Mouse (Mus musculus): Measurements from ENCODE around the gene Syngr2. TPM values are rescaled to one million over a fixed set of nuclear protein-coding genes. Genes with fewer than 3 reads are reported as not detected.
A peak's percentile ranks its signal among the peaks of the same experiment; 100 is the strongest.

The Syngr2 gene
- polyA plus RNA-seq, 1 experiment from 2014 or later = 24.4 TPM

DNA sequence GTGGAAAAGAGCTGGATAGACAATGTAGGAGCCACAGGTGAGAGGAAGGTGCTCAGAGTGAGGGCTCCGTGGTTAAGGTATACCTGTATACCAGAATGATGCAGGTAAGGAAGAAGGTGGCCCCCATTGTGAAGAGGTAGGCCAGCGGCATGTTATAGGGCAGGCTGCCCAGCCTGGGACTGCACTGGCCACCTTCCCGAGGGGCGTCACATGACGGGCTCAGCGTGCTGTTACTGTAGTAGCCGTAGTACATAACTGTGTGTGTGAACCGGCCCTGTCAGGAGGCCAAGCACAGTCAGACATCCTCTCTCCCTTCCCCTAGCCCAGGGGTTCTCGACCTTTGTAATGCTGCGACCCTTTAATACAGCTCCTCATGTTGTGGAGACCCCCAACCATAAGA is 34.5 kb upstream of the Syngr2 start:
- WGBS = 94% methylated on average over 10 of the region's 10 CpGs
- Histone ChIP-seq H3K27me3 (peaks cover 2% of the 10 kb centered on the region), H3K4me3 (no peak overlapping the region), H3K4me1 (peaks cover 18% of the 10 kb centered on the region), H3K27ac (no peak overlapping the region), H3K36me3 (peaks cover 3% of the 10 kb centered on the region; the same call in 1 of the 2 replicates), H3K9me3 (replicated peaks) (no peaks in the 10 kb centered on the region), H3K9ac (no peak overlapping the region), H3K4me2 (replicated peaks) (no peak overlapping the region)
- ATAC-seq (ENCODE audit: low FRiP score) = no peak

GRCm38 (mm10) chr11:117775540-117775939 is 33.9 kb upstream of the Syngr2 start:
- no peak overlapping the region for H3K27ac ChIP-seq
- 96% methylated on average over 13 of the region's 13 CpGs for WGBS

DNA sequence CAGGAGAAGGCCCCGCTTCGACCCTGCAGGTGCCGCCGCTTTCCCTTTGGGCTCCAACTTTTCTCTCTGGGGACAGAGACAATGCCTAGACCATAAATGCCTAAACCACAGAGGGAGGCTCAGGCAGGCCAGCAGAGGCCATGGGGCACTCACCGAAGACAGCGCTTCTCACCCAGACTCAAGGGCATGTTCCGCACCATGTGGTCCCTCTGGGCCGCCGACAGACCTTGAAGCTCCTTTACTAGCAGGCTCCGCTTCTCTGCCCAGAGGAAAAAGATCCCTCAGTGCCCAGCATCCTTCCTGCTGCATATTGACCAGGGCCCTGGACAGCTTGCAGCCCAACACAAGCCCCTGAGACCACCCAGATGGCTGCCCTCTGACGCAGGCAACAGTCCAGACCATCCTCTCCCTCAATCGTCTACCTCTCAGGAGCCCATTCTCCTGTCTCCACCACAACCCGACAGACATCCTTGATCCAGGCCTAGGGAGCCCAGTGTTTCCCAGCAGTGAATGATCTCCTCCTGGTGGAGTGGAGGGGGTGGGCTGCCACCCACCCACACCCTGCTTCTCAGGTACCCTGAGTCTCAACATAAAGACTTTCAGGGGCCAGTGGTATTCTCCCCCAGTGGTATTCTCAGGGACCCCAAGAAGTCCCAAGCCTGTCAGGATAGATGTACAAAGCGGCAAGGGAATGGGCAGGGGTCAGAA is 33.2 kb upstream of the Syngr2 start:
- no peak overlapping the region for H3K4me3 ChIP-seq
- H3K4me1 ChIP-seq = peaks cover 30% of the 10 kb centered on the region
- WGBS = 92% methylated on average over 14 of the region's 14 CpGs
- no peak overlapping the region for H3K9ac ChIP-seq
- ATAC-seq (ENCODE audit: low FRiP score) = no peak
- H3K9me3 ChIP-seq (replicated peaks) = no peaks in the 10 kb centered on the region
- H3K27me3 ChIP-seq = peaks cover 15% of the 10 kb centered on the region
- no peak overlapping the region for H3K27ac ChIP-seq
- peaks cover 2% of the 10 kb centered on the region; the same call in 1 of the 2 replicates for H3K36me3 ChIP-seq
- H3K4me2 ChIP-seq (replicated peaks) = no peak overlapping the region

More at GRCm38 (mm10) chr11:117775540-117775939, 33.9 kb upstream of the Syngr2 start:
- no peak for ATAC-seq (ENCODE audit: low FRiP score)
- no peak overlapping the region for H3K4me2 ChIP-seq (replicated peaks)
- H3K36me3 ChIP-seq = peaks cover 3% of the 10 kb centered on the region; the same call in 1 of the 2 replicates
- peaks cover 23% of the 10 kb centered on the region for H3K4me1 ChIP-seq
- peaks cover 8% of the 10 kb centered on the region for H3K27me3 ChIP-seq
- no peak overlapping the region for H3K4me3 ChIP-seq
- H3K9me3 ChIP-seq (replicated peaks) = no peaks in the 10 kb centered on the region
- H3K9ac ChIP-seq = no peak overlapping the region

DNA sequence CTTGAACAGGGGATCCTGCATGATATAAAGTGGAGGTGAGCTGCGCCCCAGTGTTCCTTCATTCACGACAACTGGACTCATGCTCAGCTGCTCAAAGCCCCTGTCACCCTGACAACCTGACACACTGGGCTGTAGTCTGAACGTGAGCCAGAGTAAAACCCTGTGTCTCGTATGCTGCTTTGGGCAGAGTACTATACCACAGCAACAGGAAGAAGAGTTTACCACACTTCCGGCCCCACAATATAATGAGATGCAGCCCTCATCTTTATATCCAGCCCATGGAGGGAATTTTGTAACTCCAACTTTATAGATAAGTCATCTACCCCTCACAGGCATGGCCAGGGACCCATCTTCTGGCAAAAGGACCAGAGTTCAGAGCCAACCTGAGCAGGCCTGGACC is 32.4 kb upstream of the Syngr2 start:
- Histone ChIP-seq H3K36me3 (no peaks in the 10 kb centered on the region), H3K4me1 (peaks cover 38% of the 10 kb centered on the region), H3K27ac (no peak overlapping the region), H3K4me2 (replicated peaks) (no peak overlapping the region), H3K27me3 (peaks cover 24% of the 10 kb centered on the region), H3K9ac (no peak overlapping the region), H3K4me3 (no peak overlapping the region), H3K9me3 (replicated peaks) (no peaks in the 10 kb centered on the region)
- ATAC-seq (ENCODE audit: low FRiP score) = no peak
- WGBS = 92% methylated on average over 5 of the region's 5 CpGs

DNA sequence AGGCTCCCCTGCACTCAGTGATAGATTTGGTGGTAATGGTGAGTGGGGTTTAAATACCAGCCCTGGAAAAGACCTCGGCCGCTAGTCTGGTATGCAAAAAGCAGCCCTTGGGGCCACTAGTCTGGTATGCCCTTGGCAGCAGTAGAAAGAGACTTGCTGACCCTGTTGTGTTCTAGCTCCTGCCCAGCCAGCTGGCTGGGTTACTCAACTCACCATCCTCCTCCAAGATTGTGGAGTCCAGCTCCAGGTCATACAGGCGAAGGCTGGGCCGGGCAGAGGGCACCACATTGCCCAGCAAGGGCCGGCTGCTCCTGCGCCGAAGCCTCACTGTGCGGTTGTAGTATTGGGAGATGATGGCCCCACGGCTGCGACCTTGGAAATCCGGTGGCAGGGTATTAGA is 31.4 kb upstream of the Syngr2 start:
- H3K4me3 ChIP-seq = no peak overlapping the region
- ATAC-seq (ENCODE audit: low FRiP score) = no peak
- H3K9ac ChIP-seq = no peak overlapping the region
- H3K27ac ChIP-seq = no peak overlapping the region
- H3K4me2 ChIP-seq (replicated peaks) = no peak overlapping the region
- no peaks in the 10 kb centered on the region for H3K9me3 ChIP-seq (replicated peaks)
- H3K4me1 ChIP-seq = peaks cover 45% of the 10 kb centered on the region
- 96% methylated on average over 11 of the region's 11 CpGs for WGBS
- no peaks in the 10 kb centered on the region for H3K36me3 ChIP-seq
- peaks cover 33% of the 10 kb centered on the region for H3K27me3 ChIP-seq

GRCm38 (mm10) chr11:117778851-117779433 is 30.5 kb upstream of the Syngr2 start:
- Histone ChIP-seq H3K27me3 (peaks cover 40% of the 10 kb centered on the region), H3K27ac (peak overlapping the region; percentile 74), H3K4me1 (peaks cover 53% of the 10 kb centered on the region), H3K9me3 (replicated peaks) (no peaks in the 10 kb centered on the region), H3K4me2 (replicated peaks) (peak overlapping the region; percentile 62), H3K36me3 (no peaks in the 10 kb centered on the region), H3K4me3 (peak overlapping the region; percentile 25; the same call in 1 of the 2 replicates), H3K9ac (0 out of 2 replicates have a peak overlapping the region, but pooled peaks have one; percentile 39)
- no peak for ATAC-seq (ENCODE audit: low FRiP score)
- 59% methylated on average over 12 of the region's 12 CpGs for WGBS

DNA sequence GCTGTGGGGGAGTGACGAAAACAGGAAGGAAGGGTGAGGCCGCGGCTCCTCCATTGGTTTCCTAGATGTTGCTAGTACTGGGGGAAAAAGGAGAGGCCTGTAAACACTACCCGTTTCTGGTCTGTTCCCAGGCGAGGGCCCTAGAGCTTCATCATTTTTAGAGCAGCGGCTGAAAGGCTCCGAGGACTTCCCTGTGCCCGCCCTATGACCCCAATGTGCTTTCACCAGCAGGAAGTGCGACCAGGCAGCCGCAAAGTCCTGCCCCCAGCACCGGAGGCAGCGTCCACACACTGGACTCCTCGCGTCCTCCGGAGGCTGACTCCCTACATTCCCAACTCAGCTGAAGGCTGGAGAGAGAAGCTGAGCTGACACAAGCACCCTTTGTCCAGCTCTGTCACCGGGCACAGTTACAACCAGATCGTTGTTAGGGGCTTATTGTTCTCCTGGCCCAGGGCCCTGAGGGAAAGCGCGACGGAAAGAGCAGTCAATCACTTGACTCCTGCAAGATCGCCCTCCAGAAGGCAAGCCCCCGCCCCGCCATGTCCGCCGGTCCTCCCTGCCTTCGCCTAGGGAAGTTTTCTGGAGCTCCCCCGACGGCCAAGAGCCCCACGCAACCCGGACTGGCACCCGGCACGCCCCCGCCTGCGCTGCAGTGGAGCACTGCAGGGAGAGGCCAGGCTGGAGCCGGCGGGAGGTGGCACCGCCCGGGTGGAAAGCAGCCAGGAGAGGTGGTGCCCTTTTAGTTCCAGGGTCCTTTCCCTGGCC is 29.9 kb upstream of the Syngr2 start:
- Histone ChIP-seq H3K36me3 (no peaks in the 10 kb centered on the region), H3K9ac (peak overlapping the region; percentile 39), H3K27ac (peak overlapping the region; percentile 74), H3K4me2 (replicated peaks) (peak overlapping the region; percentile 62), H3K4me1 (peaks cover 53% of the 10 kb centered on the region), H3K4me3 (peak overlapping the region; percentile 25), H3K9me3 (replicated peaks) (no peaks in the 10 kb centered on the region), H3K27me3 (peaks cover 47% of the 10 kb centered on the region)
- 3% methylated on average over 38 of the region's 38 CpGs for WGBS
- peak; percentile 67 for ATAC-seq (ENCODE audit: low FRiP score)

GRCm38 (mm10) chr11:117780199-117780515 is 29.3 kb upstream of the Syngr2 start:
- no peak for ATAC-seq (ENCODE audit: low FRiP score)
- Histone ChIP-seq H3K36me3 (no peaks in the 10 kb centered on the region), H3K4me1 (peaks cover 53% of the 10 kb centered on the region), H3K4me3 (peak overlapping the region; percentile 25), H3K27ac (peak overlapping the region; percentile 74; the same call in 1 of the 2 replicates), H3K9me3 (replicated peaks) (no peaks in the 10 kb centered on the region), H3K27me3 (peaks cover 52% of the 10 kb centered on the region), H3K4me2 (replicated peaks) (peak overlapping the region; percentile 62), H3K9ac (peak overlapping the region; percentile 39)
- 1% methylated on average over 17 of the region's 17 CpGs for WGBS

DNA sequence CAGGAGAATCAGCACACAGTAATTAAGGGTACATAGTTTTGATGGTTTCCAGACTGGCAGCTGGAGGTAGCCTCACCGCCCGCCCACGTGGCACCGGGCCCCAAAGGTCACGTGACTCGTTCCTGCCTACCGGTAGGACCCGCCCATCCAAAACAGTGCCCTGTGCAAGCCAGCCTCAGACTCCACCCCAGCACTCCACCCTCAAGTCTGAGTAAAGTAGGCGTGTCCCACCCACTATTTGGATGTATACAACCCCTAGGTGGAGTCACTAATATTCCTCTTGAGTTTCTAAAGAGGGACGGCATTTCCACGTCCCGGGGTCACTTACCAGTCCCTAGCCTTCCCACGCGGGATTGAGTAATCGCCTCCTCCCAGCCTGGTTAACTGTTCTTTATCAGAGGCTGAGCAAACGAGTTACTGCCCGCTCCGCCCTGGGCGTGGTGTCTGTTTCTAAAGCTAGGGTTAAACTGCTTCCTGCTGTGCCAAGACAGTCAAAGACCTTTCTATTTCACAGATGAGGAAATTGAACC is 28.8 kb upstream of the Syngr2 start:
- H3K27ac ChIP-seq = 0 out of 2 replicates have a peak overlapping the region, but pooled peaks have one; percentile 74
- H3K4me2 ChIP-seq (replicated peaks) = peak overlapping the region; percentile 62
- 2% methylated on average over 19 of the region's 19 CpGs for WGBS
- H3K4me3 ChIP-seq = peak overlapping the region; percentile 25
- no peaks in the 10 kb centered on the region for H3K9me3 ChIP-seq (replicated peaks)
- ATAC-seq (ENCODE audit: low FRiP score) = no peak
- H3K27me3 ChIP-seq = peaks cover 53% of the 10 kb centered on the region
- peaks cover 53% of the 10 kb centered on the region for H3K4me1 ChIP-seq
- no peaks in the 10 kb centered on the region for H3K36me3 ChIP-seq
- peak overlapping the region; percentile 39; the same call in 1 of the 2 replicates for H3K9ac ChIP-seq

DNA sequence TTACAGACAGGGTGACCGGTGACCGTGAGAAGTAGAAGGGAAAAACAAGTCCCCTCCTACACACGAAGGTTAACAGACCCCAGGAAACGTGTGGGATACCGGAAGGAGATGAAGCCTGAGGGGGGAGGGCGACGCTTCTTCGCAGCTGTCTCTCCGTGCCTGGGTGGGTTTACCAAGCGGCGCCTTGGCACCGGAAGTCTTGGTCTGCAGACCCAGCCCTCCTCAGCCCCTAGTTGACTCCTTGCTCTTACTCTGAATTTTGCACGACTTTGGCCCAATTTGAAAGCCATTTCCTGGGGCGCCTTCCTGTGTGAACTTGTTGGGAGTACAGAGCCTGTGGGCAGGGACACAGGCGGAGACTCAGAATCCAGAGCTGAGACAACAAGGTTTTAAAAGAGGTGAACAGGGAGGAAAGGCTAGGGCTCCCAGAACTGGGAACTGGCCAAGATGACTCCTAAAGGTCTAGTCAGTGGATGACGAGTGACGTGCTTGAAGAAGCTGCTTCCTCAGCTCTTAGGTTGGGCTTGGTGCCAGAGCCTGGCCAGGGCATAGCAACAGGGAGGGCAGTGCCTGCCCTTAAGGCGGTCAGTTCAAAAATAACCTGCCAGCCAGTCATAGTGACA is 28.2 kb upstream of the Syngr2 start:
- Histone ChIP-seq H3K4me3 (0 out of 2 replicates have a peak overlapping the region, but pooled peaks have one; percentile 25), H3K4me1 (peaks cover 55% of the 10 kb centered on the region), H3K9me3 (replicated peaks) (no peaks in the 10 kb centered on the region), H3K27me3 (peaks cover 53% of the 10 kb centered on the region), H3K36me3 (no peaks in the 10 kb centered on the region), H3K9ac (no peak overlapping the region), H3K4me2 (replicated peaks) (peak overlapping the region; percentile 62), H3K27ac (peak overlapping the region; percentile 14; the same call in 1 of the 2 replicates)
- no peak for ATAC-seq (ENCODE audit: low FRiP score)
- 23% methylated on average over 18 of the region's 18 CpGs for WGBS

DNA sequence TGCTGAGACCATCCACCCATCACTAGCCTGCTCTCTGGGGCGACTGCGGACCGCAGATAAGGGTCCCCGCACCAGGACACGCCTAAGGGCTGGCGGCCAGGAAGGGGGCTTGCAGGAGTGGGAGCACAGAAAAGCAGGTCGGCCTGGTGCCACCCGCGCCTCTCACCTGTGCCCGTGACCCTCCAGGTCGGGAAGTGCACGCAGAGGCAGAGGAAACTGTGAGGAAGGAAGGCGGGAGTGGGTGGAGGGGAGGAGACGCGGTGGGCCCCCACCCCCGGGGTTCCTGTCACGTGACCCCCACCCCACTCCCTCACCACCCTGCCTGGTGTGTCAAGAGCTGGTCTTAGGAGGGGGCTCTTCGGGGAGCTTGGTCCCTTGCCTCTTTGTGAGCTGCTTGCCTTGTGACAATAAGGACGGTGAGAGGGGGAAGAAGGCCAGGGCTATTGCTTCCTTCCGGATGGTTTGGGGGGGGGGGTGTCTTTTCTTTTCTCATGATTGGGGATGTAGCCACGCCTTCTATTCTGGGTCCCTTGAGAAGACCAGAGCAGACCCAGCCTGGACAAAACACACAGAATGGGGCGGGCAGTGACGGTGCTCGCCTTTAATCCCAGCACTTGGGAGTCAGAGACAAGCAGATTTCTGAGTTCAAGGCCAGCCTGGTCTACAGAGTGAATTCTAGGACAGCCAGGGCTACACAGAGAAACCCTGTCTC is 27.3 kb upstream of the Syngr2 start, which contains the start of the genes Tmc8 and Tmc6:
Gene Tmc8, plus strand, starts transcription at position 84 of the 712 bp plus-strand sequence.
Gene Tmc6, minus strand, starts transcription at position 206 of the 712 bp plus-strand sequence.
- peaks cover 55% of the 10 kb centered on the region for H3K4me1 ChIP-seq
- H3K27ac ChIP-seq = peak within 1 kb of the TSS; percentile 52
- peak within 1 kb of the TSS; percentile 30 for H3K4me3 ChIP-seq
- H3K9me3 ChIP-seq (replicated peaks) = no peaks in the 10 kb centered on the region
- H3K4me2 ChIP-seq (replicated peaks) = peak within 1 kb of the TSS; percentile 62
- H3K27me3 ChIP-seq = peaks cover 53% of the 10 kb centered on the region
- ATAC-seq (ENCODE audit: low FRiP score) = no peak
- H3K36me3 ChIP-seq = no peaks in the 10 kb centered on the region
- WGBS = 41% methylated on average over 24 of the region's 24 CpGs
- H3K9ac ChIP-seq = peak within 1 kb of the TSS; percentile 44
